Mouse (Mus musculus): Measurements from ENCODE around the gene Slc35g3.

Slc35g3 gene

GRCm38 (mm10) chr11:69784793-69785272 lies 23.1 kb upstream of the Slc35g3 start:
- DNase-seq (ENCODE audit: low spot score) = no peak

GRCm38 (mm10) chr11:69781828-69782227 lies 20.1 kb upstream of the Slc35g3 start:
- DNase-seq (ENCODE audit: low spot score) = no peak

- no peak for DNase-seq (ENCODE audit: low spot score)
Observed at GRCm38 (mm10) chr11:69778985-69779384, 17.2 kb upstream of the Slc35g3 start.

GRCm38 (mm10) chr11:69778258-69778982 lies 16.7 kb upstream of the Slc35g3 start:
- DNase-seq (ENCODE audit: low spot score) = no peak

- no peak for DNase-seq (ENCODE audit: low spot score)
Observed at GRCm38 (mm10) chr11:69777504-69778257, 15.9 kb upstream of the Slc35g3 start.

DNA sequence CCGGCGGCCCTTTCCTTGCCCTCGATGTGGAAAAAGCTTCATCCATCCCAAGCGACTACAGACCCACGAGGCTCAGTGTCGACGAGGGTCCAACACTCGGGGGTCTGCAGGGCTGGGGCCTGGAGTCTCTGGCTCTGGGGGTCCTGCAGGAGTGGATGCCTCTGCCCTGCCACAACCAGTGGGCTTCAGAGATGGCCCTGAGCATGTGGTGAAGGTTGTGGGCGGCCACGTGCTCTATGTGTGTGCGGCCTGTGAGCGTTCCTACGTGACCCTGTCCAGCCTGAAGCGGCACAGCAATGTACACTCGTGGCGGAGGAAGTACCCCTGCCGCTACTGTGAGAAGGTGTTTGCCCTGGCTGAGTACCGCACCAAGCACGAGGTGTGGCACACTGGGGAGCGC lies 14.7 kb upstream of the Slc35g3 start:
- DNase-seq (ENCODE audit: low spot score) = no peak

DNA sequence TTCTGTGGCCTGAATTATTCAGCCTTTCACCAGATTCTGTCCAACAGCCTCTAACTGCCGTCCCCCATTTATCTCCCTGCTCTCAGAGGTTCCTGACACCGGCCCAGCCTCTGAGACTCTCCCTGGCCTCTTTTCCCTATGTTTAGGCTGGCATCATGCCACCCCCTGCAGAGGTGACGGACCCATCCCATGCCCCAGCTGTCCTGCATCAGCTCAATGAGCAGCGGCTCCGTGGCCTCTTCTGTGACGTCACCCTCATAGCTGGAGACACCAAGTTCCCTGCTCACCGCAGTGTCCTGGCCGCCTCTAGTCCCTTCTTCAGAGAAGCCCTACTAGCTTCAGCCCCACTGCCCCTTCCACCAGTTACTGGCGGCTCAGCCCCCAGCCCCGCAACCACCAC lies 13.9 kb upstream of the Slc35g3 start:
- no peak for DNase-seq (ENCODE audit: low spot score)

DNA sequence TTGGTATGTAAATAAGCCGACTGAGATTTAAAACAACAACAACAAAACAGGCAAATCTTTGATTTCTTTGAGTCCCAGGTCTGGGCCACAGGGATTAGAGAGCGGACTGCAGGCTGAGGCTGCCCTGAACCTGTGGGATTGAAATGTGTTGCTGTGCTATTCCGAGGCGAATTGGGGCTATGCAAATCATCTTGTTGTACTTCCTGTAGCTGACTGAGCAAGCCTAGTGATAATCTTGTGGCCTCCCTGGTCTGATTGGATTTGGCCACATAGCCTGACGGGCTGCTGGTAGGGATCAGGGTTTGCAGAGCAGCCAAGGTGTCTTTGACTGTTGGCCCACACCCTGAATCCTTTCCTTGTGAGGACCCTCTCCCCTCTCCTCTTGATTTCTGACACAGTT lies 13.2 kb upstream of the Slc35g3 start:
- no peak for DNase-seq (ENCODE audit: low spot score)

- no peak for DNase-seq (ENCODE audit: low spot score)
Observed at GRCm38 (mm10) chr11:69767625-69767909, 5.8 kb upstream of the Slc35g3 start.

- no peak for DNase-seq (ENCODE audit: low spot score)
Observed at GRCm38 (mm10) chr11:69766872-69767624, 5.3 kb upstream of the Slc35g3 start.

GRCm38 (mm10) chr11:69766126-69766609 lies 4.4 kb upstream of the Slc35g3 start:
- peak; percentile 86 for DNase-seq (ENCODE audit: low spot score)

DNA sequence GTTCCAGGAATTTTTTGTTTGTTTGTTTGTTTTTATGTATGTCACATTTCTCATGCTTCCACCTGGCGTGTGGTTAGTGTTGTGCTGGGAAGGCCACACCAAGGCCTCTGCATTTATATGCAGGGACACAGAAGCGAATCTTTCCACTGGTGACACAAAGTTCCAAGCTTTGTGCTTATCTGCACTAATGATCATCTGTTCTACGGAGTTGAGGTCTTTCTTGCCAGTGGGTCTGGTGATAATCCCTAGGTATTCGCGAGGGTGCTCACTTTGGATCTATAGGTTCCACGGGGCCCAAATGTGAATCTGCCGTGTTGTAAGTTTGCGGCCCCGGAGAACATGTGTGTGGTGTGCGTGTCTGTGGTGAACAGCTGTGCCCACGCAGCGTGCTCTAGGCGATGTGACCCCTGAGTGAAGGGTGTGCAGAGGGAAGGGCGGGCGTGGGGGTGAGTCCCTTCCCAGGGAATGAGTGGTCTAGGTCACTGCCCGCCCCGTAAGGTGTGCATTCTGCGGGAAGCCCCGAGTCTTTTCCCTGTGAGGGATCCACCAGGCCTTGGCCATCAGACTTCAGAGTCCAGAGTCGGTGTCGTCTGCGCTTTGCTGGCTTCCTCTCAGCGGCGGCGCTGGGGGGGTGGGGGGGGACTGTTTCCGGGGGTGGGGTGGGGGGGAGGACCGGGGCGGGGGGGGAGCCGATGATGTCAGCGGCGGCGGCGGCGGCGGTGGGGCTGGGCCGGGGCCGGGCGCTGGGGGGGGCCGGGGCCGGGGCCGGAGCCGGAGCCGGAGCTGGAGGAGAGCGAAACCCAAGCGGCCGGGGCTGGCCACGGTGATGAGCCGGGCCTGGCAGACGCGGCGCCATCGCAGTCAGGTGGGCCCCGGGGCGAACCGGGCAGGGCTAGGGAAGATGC lies 3.7 kb upstream of the Slc35g3 start, which contains the start of gene Zbtb4:
TSS of gene Zbtb4 (plus strand) at position 692 of the 905 bp plus-strand sequence.
- DNase-seq (ENCODE audit: low spot score) = peak; percentile 31

- no peak for DNase-seq (ENCODE audit: low spot score)
Observed at GRCm38 (mm10) chr11:69763551-69763950, 1.8 kb upstream of the Slc35g3 start.

GRCm38 (mm10) chr11:69760901-69761200 lies 917 bp downstream of the Slc35g3 start:
- no peak for DNase-seq (ENCODE audit: low spot score)

DNA sequence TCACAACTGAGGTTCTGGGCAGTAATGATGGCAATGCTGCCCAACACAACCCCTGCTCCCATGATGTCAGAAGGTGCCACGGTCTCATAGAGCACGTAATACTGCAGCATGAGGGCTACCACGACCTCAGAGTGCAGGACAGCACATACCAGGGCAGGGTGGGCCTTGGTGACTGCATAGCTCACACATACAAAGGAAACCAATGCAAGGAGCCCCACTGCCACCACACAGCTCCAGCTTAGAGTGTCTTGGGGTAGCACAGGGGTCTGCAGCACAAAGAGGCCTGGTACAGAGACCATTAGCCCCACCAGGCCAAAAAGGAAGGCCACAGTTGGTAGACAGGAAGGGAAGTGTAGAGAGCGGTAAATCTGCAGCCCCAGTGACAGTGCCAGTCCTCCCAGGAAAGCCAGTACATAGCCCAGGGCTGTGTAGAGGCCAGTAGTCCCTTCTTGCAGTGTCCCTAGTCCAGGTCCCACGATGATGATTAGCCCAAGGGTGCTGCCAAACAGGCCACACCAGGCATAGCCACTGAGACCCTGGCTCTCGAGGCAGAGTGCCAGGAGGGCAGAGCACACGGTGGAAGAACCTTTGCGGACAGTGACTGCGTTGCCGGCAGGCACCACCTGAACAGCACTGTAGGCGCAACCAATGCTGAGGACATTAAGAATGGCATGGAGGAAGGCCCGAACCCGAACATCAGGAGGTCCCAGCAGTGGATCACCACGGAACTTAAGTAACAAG lies 1.4 kb downstream of the Slc35g3 start:
- no peak for DNase-seq (ENCODE audit: low spot score)

DNA sequence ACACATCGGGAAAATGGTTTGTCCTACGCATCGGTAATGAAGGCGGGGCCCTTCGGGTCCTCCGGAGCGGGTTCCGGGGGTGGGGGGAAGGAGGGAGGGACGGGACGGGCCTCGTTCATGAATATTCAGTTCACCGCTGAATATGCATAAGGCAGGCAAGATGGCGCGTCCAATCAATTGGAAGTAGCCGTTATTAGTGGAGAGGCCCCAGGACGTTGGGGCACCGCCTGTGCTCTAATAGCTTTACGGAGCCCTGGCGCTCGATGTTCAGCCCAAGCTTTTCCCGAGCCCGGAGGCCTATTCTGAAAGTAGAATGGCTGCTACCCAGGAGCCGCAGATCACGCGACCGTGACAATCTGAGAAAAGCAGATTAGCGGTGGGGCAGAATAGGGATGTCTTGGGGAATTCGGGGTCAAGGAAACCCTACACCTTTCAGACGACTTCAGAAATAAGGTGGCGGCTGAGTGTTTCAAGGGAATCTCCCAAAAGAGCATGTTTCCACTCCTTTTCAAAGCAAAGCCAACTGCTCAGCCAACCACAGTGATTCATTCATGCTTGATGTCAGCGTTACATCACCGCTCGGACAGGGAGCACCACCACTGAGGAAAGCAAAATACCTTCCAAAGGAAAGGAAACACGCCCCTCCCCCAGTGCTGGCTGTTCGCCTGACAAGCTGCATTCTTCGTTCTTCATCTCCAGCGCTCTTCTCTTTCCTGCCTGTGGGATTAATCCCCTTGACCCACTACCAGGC lies 2.6 kb downstream of the Slc35g3 start:
- DNase-seq (ENCODE audit: low spot score) = peak; percentile 85

- DNase-seq (ENCODE audit: low spot score) = peak; percentile 99
Observed at GRCm38 (mm10) chr11:69758478-69758970, 3.2 kb downstream of the Slc35g3 start, which contains the start of gene Polr2a. Gene Polr2a (minus strand): TSS chr11:69758637.

DNA sequence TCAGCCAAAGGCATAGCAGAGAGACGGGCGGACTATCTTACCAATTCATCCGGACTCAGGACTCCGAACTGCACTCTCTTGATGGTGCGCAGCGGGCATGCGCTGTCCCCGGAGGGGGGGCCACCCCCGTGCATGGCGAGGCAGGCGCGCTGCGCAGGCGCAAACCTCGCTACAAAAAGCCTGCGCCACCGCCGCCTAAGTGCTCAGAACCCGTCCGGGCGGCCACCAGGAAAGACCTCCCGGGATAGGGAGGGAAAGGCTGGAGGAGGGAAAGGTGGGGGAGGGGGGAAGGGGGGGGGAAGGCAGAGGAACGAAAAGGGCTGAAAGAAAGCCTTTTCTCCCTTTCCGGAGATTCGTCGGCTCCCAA lies 3.7 kb downstream of the Slc35g3 start:
- DNase-seq (ENCODE audit: low spot score) = peak; percentile 97

DNA sequence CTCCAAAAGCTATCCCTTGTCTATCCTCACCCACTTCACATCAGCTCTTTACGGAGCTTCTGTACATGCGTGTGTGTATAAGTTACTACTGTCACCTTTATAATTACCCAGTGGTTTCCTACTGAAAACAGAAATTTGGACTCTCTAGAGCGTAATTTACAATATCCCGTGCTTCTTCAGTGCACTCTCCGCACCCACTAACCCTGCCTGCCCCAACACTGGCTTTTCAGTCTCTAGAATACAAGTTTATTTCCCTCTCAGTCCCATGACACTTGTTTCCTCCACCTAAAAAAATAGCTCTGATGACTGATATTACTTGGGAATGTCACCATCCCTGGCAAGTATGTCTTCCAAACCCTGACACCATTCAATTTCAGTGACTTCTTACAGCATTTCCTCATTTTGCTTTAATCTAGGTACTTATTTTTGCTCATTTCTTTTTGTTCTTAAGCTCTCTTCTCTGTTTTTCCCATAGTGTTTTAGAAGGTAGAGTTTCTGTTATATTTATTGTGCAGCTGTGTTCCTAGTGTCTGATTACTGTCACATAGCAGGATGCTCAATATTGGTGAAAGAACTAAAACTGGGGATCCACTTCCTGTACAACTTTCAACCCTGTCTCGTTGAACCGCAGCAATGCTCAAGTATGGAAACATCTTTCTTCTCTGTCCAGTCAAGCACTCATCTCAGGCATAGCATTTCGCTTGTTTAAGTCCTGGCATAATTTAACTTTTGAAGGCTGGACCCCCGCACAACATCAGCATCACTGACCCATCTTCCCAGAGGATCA lies 4.3 kb downstream of the Slc35g3 start:
- no peak for DNase-seq (ENCODE audit: low spot score)

All from T-cell, adult 2 months (primary cell).